Mouse (Mus musculus) urinary bladder, postnatal 10 days (tissue): ENCODE results near the gene Slc44a3.
A peak's percentile ranks its signal among the peaks of the same experiment; 100 is the strongest.

ENCODE experiments used
- DNase-seq: peaks from one replicate; pipeline ENCODE4 v3.0.0; 2022; ENCODE audit warnings: low spot score

The Slc44a3 gene

GRCm38 (mm10) chr3:121427520-121427908 is 104.7 kb downstream of the Slc44a3 start:
- no peak for DNase-seq

- peak; percentile 36 for DNase-seq
Measured at GRCm38 (mm10) chr3:121426621-121427519, 105.3 kb downstream of the Slc44a3 start.

DNA sequence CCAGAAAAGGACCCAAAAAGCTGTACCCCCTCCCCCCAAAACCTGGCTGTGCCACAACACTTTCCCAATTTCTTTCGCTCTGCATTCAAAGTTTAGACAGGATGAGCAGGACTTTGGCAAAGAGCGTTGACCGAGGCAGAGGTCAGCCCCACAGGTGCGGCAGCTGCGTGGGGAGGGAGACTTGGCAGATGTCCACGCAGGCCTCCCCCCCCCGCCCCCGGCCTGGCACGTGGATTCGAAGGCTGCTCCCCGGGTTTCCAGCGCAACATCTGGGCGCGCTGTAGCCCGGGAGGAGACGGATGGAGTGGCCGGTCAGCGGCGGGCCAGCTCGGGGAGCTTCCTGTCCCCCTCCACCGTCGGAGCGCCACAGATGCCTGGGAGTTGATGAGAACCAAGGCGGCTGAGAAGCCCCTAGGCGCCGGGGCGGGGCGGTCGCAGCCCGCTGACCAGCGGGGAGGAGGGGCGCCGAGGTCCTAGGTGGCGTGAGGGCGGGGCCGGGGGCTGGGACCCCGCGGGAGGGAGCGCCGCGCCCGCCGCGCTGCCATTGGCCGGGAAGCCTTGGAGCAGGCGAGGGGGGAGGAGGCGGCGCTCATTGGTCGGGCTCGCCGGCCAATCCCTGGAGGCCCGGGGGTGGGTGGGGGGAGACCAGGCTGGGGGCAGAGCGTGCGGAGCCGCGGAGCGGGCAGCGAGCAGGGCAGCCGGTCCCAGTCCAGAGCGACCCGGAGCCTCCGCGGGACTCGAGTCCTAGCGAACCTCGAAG is 106.2 kb downstream of the Slc44a3 start, which contains the start of gene Cnn3:
Cnn3 (plus strand) TSS at position 637 of the 760 bp plus-strand sequence.
- peak; percentile 80 for DNase-seq

DNA sequence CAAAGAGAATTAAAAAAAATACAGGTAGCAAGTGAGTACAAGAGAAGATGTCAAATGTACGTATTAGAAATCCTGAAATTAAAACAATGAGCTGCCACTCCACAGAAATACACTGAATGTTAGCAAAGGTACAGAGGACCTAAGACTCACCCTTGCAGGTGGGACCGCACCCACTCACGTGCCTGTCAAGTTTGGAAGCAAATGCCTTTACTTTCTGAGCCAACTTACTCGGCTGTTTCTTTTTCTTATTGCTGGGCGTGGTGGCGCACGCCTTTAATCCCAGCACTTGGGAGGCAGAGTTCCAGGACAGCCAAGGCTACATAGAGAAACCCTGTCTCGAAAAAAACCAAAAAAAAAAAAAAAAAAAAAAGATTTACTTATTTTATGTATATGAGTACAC is 109.8 kb downstream of the Slc44a3 start:
- no peak for DNase-seq

- DNase-seq: no peak
Measured at GRCm38 (mm10) chr3:121418850-121419435, 113.3 kb downstream of the Slc44a3 start.

GRCm38 (mm10) chr3:121418251-121418601 is 114.0 kb downstream of the Slc44a3 start:
- no peak for DNase-seq

DNA sequence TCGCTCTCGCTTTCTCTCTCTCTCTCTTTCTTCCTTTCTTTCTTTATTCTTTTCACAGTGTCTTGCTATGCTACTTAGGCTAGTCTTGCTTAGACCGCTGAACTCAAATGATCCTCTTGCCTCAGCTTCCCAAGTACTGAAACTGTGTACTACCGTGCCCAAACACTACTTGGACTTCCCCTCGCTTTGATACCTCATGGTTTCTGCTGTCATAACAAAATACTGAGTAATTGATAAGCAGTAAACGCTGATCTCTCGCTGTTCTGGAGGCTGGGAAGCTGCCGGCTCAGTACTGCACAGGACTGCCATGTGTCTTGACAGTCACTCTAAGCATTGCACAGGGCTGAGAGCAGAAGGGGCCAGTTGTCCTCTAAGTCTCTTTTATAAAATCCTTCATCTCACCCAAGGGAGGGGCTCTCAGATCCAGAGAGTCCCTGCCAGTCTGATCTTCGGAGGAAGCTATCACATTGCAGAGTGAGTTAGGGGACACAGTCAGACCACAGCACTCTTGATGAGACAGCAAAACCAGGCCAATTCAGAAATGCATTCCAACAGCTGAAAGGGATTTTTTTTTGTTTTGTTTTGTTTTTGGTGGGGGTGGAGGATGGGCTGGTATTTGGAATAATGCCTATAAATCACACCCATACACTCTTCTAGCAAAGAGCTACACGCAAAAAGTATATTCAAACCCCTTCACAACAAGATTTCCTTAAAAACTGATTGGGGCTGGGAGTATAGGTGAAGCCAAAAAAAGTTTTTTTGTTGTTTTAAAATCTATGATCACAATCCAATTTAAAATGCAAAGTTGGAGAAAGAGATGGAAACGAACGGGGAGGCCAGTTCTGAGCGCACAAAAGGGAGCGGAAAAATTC is 114.6 kb downstream of the Slc44a3 start:
- DNase-seq: no peak

GRCm38 (mm10) chr3:121416171-121417154 is 115.7 kb downstream of the Slc44a3 start:
- no peak for DNase-seq

DNA sequence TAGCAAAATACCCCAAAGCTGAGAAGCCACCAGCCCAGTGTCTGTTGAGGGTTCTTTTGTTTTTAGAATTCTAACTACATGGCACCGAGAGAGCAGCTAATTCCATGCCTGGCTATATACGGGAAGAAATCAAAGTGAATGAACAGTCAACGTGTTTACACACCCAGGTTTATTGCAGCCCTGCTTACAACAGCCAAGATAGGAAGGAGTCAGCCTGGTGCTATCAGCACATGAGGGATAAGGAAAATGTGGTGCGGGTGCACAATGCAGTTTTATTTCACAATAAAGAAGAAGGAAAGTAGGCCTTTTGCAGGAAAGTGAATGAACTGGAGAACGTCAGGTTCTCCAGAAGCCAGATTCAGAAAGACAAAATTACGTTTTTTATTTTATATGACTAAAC is 120.8 kb downstream of the Slc44a3 start:
- no peak for DNase-seq
